Mouse (Mus musculus): ENCODE results near the gene Olfr1076. TPM values are rescaled to one million over a fixed set of nuclear protein-coding genes. Genes with fewer than 3 reads are reported as not detected.
"Not testable (repeated sequence)": the region's sequence is repeated elsewhere in the genome, so short reads cannot be mapped to it uniquely, and the experiment has no call there.

Gene Olfr1076
- not detected for total RNA-seq (2022)

- DNase-seq (ENCODE audit: low spot score in 2 of 2), result no peak
Observed at GRCm38 (mm10) chr2:86508161-86508560, at the start of gene Olfr1076. TSS of gene Olfr1076 (plus strand) at chr2:86508461.

DNA sequence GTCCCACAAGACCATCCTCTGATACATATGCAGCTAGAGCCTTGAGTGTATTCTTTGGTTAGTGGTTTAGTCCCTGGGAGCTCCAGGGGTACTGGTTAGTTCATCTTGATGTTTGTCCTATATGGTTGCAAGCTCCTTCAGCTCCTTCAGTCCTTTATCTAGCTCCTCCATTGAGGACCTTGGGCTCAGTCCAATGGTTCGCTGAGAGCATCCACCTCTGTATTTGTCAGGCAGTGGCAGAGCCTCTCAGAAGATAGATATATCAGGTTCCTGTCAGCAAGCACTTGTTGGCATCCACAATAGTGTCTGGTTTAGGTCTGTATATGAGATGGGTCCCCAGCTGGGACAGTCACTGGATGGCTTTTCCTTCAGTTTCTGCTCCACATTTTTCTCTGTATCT is 47.8 kb upstream of the Olfr1076 start:
- DNase-seq (ENCODE audit: low spot score in 2 of 2), result no peak

GRCm38 (mm10) chr2:86464442-86465109 is 43.7 kb upstream of the Olfr1076 start:
- DNase-seq (ENCODE audit: low spot score in 2 of 2), result no peak

- no peak for DNase-seq (ENCODE audit: low spot score in 2 of 2)
Observed at GRCm38 (mm10) chr2:86487286-86487685, 21.0 kb upstream of the Olfr1076 start, which contains the start of gene Olfr228. TSS of gene Olfr228 (minus strand) at chr2:86487386.

DNA sequence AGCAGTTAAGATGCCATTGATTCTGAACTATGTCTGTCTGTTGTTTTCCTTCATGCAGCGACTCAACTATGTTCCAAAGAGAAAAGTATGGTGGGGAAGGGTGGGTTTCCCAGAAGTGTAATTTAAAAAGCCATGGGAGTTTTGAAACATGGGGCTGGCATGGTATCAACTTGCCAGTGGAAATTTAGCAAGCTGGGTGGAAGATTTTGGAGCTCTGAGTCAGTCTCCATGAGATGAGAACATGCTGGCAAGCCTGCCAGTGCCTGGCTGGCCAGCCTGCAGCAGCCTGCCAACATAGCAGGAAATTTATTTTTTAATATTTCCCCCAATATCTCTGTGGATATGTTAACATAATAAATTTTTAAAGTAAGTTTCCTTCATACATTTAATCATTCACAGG is 22.7 kb downstream of the Olfr1076 start:
- DNase-seq (ENCODE audit: low spot score in 2 of 2), result no peak

GRCm38 (mm10) chr2:86542380-86542779 is 34.1 kb downstream of the Olfr1076 start, which contains the start of gene Olfr1079:
TSS of gene Olfr1079 (minus strand) at chr2:86542480.
- no peak for DNase-seq (ENCODE audit: low spot score in 2 of 2)

GRCm38 (mm10) chr2:86558135-86558534 is 49.9 kb downstream of the Olfr1076 start, which contains the start of gene Olfr1080:
TSS of gene Olfr1080 (minus strand) at chr2:86558235.
- DNase-seq (ENCODE audit: low spot score in 2 of 2), result not testable (repeated sequence)

Other genes starting within 250 kb of the Olfr1076 start
- gene Olfr1051, start 229.4 kb upstream of the Olfr1076 start, total RNA-seq (2022), result not detected
- not detected for gene Olfr1052, start 216.0 kb upstream of the Olfr1076 start, total RNA-seq (2022)
- not detected for gene Olfr1053, start 193.2 kb upstream of the Olfr1076 start, total RNA-seq (2022)
- not detected for gene Olfr1054, start 173.0 kb upstream of the Olfr1076 start, total RNA-seq (2022)
- not detected for gene Olfr1055, start 158.2 kb upstream of the Olfr1076 start, total RNA-seq (2022)
- not detected for gene Olfr1056, start 146.0 kb upstream of the Olfr1076 start, total RNA-seq (2022)
- gene Olfr1057, start 130.1 kb upstream of the Olfr1076 start, total RNA-seq (2022), result not detected
- gene Olfr1058, start 119.9 kb upstream of the Olfr1076 start, total RNA-seq (2022), result not detected
- not detected for gene Olfr1061, start 94.4 kb upstream of the Olfr1076 start, total RNA-seq (2022)
- gene Olfr1062, start 81.7 kb upstream of the Olfr1076 start, total RNA-seq (2022), result not detected
- not detected for gene Olfr1065, start 57.9 kb upstream of the Olfr1076 start, total RNA-seq (2022)
- not detected for gene Olfr1066, start 52.2 kb upstream of the Olfr1076 start, total RNA-seq (2022)
- gene Olfr228, start 21.1 kb upstream of the Olfr1076 start, total RNA-seq (2022), result not detected
- not detected for gene Olfr1079, start 34.0 kb downstream of the Olfr1076 start, total RNA-seq (2022)
- gene Olfr1080, start 49.8 kb downstream of the Olfr1076 start, total RNA-seq (2022), result not detected
- not detected for gene Olfr1082, start 90.5 kb downstream of the Olfr1076 start, total RNA-seq (2022)
- gene Olfr1084, start 131.3 kb downstream of the Olfr1076 start, total RNA-seq (2022), result not detected
- not detected for gene Olfr1085, start 153.6 kb downstream of the Olfr1076 start, total RNA-seq (2022)
- gene Olfr1086, start 171.6 kb downstream of the Olfr1076 start, total RNA-seq (2022), result not detected
- not detected for gene Olfr1087, start 189.9 kb downstream of the Olfr1076 start, total RNA-seq (2022)
- gene Olfr1089, start 225.2 kb downstream of the Olfr1076 start, total RNA-seq (2022), result not detected